Mouse (Mus musculus) E14TG2a.4 (cell line): ENCODE results near the gene Snx17.

Source experiments
- CTCF ChIP-seq: conservative IDR thresholded peaks from 2 replicates; pipeline ENCODE4 v1.5.1; 2014; ENCODE audit warnings: low read length
- NANOG ChIP-seq: IDR thresholded peaks from 2 replicates; pipeline ENCODE4 v1.6.1; 2014; ENCODE audit warnings: borderline replicate concordance, low read length, mixed read lengths

DNA sequence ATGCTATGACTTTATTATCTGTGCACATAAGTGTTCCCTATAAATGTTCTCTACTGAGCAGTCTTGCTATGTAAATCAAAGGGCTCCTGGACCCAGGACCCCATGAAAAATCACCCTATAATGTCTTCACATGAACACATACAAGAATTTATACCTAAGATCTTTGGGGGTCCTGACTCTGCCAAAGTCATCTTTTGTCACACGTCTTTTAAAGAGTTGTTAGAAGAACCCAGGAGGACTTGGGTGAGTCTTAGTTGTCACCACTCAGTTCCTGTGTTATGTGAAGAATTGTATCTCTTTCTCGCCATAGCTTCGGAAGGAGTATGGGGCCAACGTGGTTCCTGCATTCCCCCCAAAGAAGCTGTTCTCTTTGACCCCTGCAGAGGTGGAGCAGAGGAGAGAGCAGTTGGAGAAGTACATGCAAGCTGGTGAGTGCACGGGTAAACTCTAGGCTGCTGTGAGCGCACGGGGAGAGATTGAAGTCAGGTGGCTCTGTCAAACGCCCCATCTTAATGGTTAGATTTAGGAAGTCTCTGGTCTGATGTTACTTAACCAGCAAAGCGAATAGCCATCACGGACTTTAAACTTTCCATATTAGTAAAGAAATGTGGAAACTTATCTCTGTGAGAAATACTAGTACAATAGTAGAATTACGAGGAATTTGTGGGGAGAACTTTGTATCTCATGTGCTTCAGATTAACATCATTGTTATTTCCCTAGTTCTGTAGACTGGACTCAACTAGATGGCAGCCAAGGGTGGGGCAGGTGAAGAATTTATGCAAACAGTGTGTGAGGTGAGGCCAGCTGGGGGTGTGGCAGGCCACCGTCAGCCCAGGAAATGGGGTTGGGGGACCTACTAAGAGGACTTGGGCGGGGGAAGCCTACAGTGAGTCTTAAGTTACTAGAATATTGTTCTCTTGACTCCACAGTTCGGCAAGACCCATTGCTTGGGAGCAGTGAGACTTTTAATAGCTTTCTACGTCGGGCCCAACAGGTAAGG is 1.8 kb downstream of the Snx17 start:
- TF ChIP-seq CTCF = no peak
- TF ChIP-seq NANOG = no peak
